Mouse (Mus musculus) liver, embryonic 15.5 days (tissue): ENCODE results near the gene Fam84b. TPM values are rescaled to one million over a fixed set of nuclear protein-coding genes. Genes with fewer than 3 reads are reported as not detected.

Experiments
- ATAC-seq: fragments of 200-750 bp; cut with Nextera tagmentation; 2 replicates; pipeline ENCODE4 v1.8.0; 2017; ENCODE audit warnings: moderate number of reproducible peaks, mild to moderate bottlenecking, moderate library complexity; ENCODE audit not compliant: insufficient read depth
- H3K27ac ChIP-seq: fragments of 300-500 bp; sonication (generic); replicated peaks from 2 replicates; pipeline ENCODE4 v1.5.1; 2015; ENCODE audit warnings: mild to moderate bottlenecking, inconsistent platforms
- H3K27me3 ChIP-seq: fragments of 300-500 bp; sonication (generic); 2 replicates; pipeline ENCODE4 v1.6.1; 2015; ENCODE audit warnings: mild to moderate bottlenecking, inconsistent platforms
- H3K36me3 ChIP-seq: fragments of 300-500 bp; sonication (generic); replicated peaks from 2 replicates; pipeline ENCODE4 v1.6.1; 2015; ENCODE audit warnings: moderate library complexity, mild to moderate bottlenecking, inconsistent platforms
- H3K4me1 ChIP-seq: fragments of 300-500 bp; sonication (generic); replicated peaks from 2 replicates; pipeline ENCODE4 v1.6.1; 2015; ENCODE audit warnings: inconsistent platforms
- H3K4me2 ChIP-seq: fragments of 300-500 bp; sonication (generic); 2 replicates; pipeline ENCODE4 v1.6.1; 2015; ENCODE audit warnings: moderate library complexity, mild to moderate bottlenecking, inconsistent platforms
- H3K4me3 ChIP-seq: fragments of 300-500 bp; sonication (generic); replicated peaks from 2 replicates; pipeline ENCODE4 v1.5.1; 2015; ENCODE audit warnings: mild to moderate bottlenecking, inconsistent platforms
- H3K9ac ChIP-seq: fragments of 300-500 bp; sonication (generic); 2 replicates; pipeline ENCODE4 v1.6.1; 2015; ENCODE audit warnings: moderate library complexity, mild to moderate bottlenecking, inconsistent platforms
- H3K9me3 ChIP-seq: fragments of 300-500 bp; sonication (generic); replicated peaks from 2 replicates; pipeline ENCODE4 v1.6.1; 2016; ENCODE audit warnings: inconsistent platforms
- WGBS: fragments of 180-500 bp; shearing (Covaris S2); methylation state at CpG from one replicate; pipeline ENCODE4 v1.1.7; 2015; ENCODE audit warnings: mixed read lengths; ENCODE audit not compliant: insufficient replicate concordance; 5-methylcytosine and 5-hydroxymethylcytosine counted together
- polyA plus RNA-seq: library from polyadenylated mRNA; unstranded; fragments of >200 nt; fragmentation: Nextera tagmentation; extraction: Ambion mirVana; gene quantifications from 2 replicates; pipeline ENCODE4 v1.2.1, GENCODE M21; 2015

Gene Fam84b
- polyA plus RNA-seq, 1 experiment from 2014 or later = 2.6 TPM

GRCm38 (mm10) chr15:60789084-60789483 is 64.5 kb downstream of the Fam84b start:
- Histone ChIP-seq H3K9me3 (no peaks in the 10 kb centered on the region), H3K9ac (no peak overlapping the region), H3K27me3 (no peaks in the 10 kb centered on the region), H3K4me1 (no peaks in the 10 kb centered on the region), H3K27ac (no peak overlapping the region), H3K4me3 (no peak overlapping the region), H3K4me2 (no peak overlapping the region), H3K36me3 (no peaks in the 10 kb centered on the region)
- 24% methylated on average over 1 of the region's 1 CpGs for whole genome bisulfite sequencing
- ATAC-seq = no peak

- Histone ChIP-seq H3K9me3 (no peaks in the 10 kb centered on the region), H3K9ac (no peak overlapping the region), H3K4me3 (no peak overlapping the region), H3K4me2 (no peak overlapping the region), H3K27me3 (no peaks in the 10 kb centered on the region), H3K4me1 (no peaks in the 10 kb centered on the region), H3K27ac (no peak overlapping the region), H3K36me3 (no peaks in the 10 kb centered on the region)
- ATAC-seq = no peak
- WGBS = 68% methylated on average over 2 of the region's 2 CpGs
Observed at GRCm38 (mm10) chr15:60783761-60784160, 69.8 kb downstream of the Fam84b start.

GRCm38 (mm10) chr15:60779531-60779973 is 74.0 kb downstream of the Fam84b start:
- H3K9me3 ChIP-seq = no peaks in the 10 kb centered on the region
- no peak overlapping the region for H3K4me3 ChIP-seq
- no peak overlapping the region for H3K27ac ChIP-seq
- H3K4me2 ChIP-seq = no peak overlapping the region
- no peaks in the 10 kb centered on the region for H3K36me3 ChIP-seq
- no peaks in the 10 kb centered on the region for H3K4me1 ChIP-seq
- H3K9ac ChIP-seq = no peak overlapping the region
- ATAC-seq = no peak
- WGBS = 65% methylated on average over 1 of the region's 1 CpGs
- no peaks in the 10 kb centered on the region for H3K27me3 ChIP-seq

- no peak for ATAC-seq
- 61% methylated on average over 4 of the region's 4 CpGs for WGBS
- no peaks in the 10 kb centered on the region for H3K36me3 ChIP-seq
- H3K27me3 ChIP-seq = no peaks in the 10 kb centered on the region
- no peak overlapping the region for H3K4me3 ChIP-seq
- H3K9ac ChIP-seq = no peak overlapping the region
- no peak overlapping the region for H3K27ac ChIP-seq
- H3K4me1 ChIP-seq = no peaks in the 10 kb centered on the region
- H3K4me2 ChIP-seq = no peak overlapping the region
- H3K9me3 ChIP-seq = no peaks in the 10 kb centered on the region
Observed at GRCm38 (mm10) chr15:60779063-60779462, 74.5 kb downstream of the Fam84b start.

Other genes with a start within 250 kb of the Fam84b start
- gene A1bg, start 69.2 kb upstream of the Fam84b start, polyA plus RNA-seq = not detected in 2 replicates